Mouse (Mus musculus) liver, embryonic 12.5 days (tissue): ENCODE results near the gene Prr14. TPM values are rescaled to one million over a fixed set of nuclear protein-coding genes. Genes with fewer than 3 reads are reported as not detected.

Experiments
- ATAC-seq: fragments of 200-750 bp; cut with Nextera tagmentation; 2 replicates; pipeline ENCODE4 v1.8.0; 2017; ENCODE audit warnings: moderate number of reproducible peaks, mild to moderate bottlenecking, moderate library complexity
- H3K27ac ChIP-seq: fragments of 300-500 bp; sonication (generic); 2 replicates; pipeline ENCODE4 v1.5.1; 2016; ENCODE audit warnings: mild to moderate bottlenecking
- H3K27me3 ChIP-seq: fragments of 300-500 bp; sonication (generic); replicated peaks from 2 replicates; pipeline ENCODE4 v1.6.1; 2016; ENCODE audit warnings: mild to moderate bottlenecking, moderate library complexity
- H3K36me3 ChIP-seq: fragments of 300-500 bp; sonication (generic); 2 replicates; pipeline ENCODE4 v1.6.1; 2016; ENCODE audit warnings: mild to moderate bottlenecking, moderate library complexity
- H3K4me1 ChIP-seq: fragments of 300-500 bp; sonication (generic); 2 replicates; pipeline ENCODE4 v1.6.1; 2016
- H3K4me2 ChIP-seq: fragments of 300-500 bp; sonication (generic); 2 replicates; pipeline ENCODE4 v1.6.1; 2016; ENCODE audit warnings: mild to moderate bottlenecking, moderate library complexity
- H3K4me3 ChIP-seq: fragments of 300-500 bp; sonication (generic); 2 replicates; pipeline ENCODE4 v1.5.1; 2016; ENCODE audit warnings: mild to moderate bottlenecking, moderate library complexity
- H3K9ac ChIP-seq: fragments of 300-500 bp; sonication (generic); 2 replicates; pipeline ENCODE4 v1.6.1; 2016; ENCODE audit warnings: mild to moderate bottlenecking, moderate library complexity
- H3K9me3 ChIP-seq: fragments of 300-500 bp; sonication (generic); replicated peaks from 2 replicates; pipeline ENCODE4 v1.6.1; 2016; ENCODE audit warnings: mild to moderate bottlenecking, moderate library complexity
- WGBS: fragments of 180-500 bp; shearing (Covaris S2); methylation state at CpG from one replicate; pipeline ENCODE4 v1.1.7; 2016; ENCODE audit not compliant: insufficient replicate concordance; 5-methylcytosine and 5-hydroxymethylcytosine counted together
- microRNA-seq: library from miRNA; unstranded; fragments of <30 nt; microRNA quantifications from one replicate; pipeline ENCODE4, GENCODE M21; 2017
- polyA plus RNA-seq: library from polyadenylated mRNA; unstranded; fragments of >200 nt; fragmentation: Nextera tagmentation; extraction: Ambion mirVana; gene quantifications from 2 replicates; pipeline ENCODE4 v1.2.1, GENCODE M21; 2016

Gene Prr14
- polyA plus RNA-seq, 1 experiment from 2014 or later = 31.0 TPM

DNA sequence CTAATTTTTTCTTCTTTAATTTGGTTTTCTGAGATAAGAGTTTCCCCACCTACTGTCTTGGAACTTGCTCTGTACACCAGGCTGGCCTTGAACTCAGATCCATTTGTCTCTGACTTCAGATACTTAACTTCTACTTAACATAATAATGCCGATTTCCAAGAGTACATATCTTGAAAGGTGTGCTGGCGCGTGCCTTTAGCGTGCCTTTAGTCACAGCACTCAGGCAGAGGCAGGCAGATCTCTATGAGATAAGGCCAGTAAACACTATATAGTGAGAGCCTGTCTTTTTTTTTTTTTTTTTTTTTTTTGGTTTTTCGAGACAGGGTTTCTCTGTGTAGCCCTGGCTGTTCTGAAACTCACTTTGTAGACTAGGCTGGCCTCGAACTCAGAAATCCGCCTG lies 56.9 kb downstream of the Prr14 start:
- Histone ChIP-seq H3K9me3 (no peaks in the 10 kb centered on the region), H3K4me3 (no peak overlapping the region), H3K4me1 (peaks cover 32% of the 10 kb centered on the region), H3K27ac (no peak overlapping the region), H3K36me3 (peaks cover 75% of the 10 kb centered on the region), H3K4me2 (no peak overlapping the region), H3K9ac (no peak overlapping the region), H3K27me3 (no peaks in the 10 kb centered on the region)
- no peak for ATAC-seq
- WGBS = 83% methylated on average over 7 of the region's 7 CpGs

- no peak for ATAC-seq
- H3K36me3 ChIP-seq = peaks cover 97% of the 10 kb centered on the region
- 91% methylated on average over 3 of the region's 3 CpGs for WGBS
- H3K27ac ChIP-seq = no peak within 1 kb of the TSS
- H3K9ac ChIP-seq = no peak within 1 kb of the TSS
- H3K4me3 ChIP-seq = no peak within 1 kb of the TSS
- peaks cover 14% of the 10 kb centered on the region; the same call in 1 of the 2 replicates for H3K4me1 ChIP-seq
- H3K4me2 ChIP-seq = no peak within 1 kb of the TSS
- no peaks in the 10 kb centered on the region for H3K9me3 ChIP-seq
- H3K27me3 ChIP-seq = no peaks in the 10 kb centered on the region
Observed at GRCm38 (mm10) chr7:127519284-127519683, 59.9 kb downstream of the Prr14 start, which contains the start of gene Gm42715. Gm42715 (plus strand) TSS chr7:127519584.

Small RNA genes lying within 50 kb of the gene (microRNA-seq; reads per million reads assigned to microRNA genes)
- not detected for gene Gm47278
- not detected for gene Mir7060

Other genes starting within 250 kb of the Prr14 start
- gene Zfp553, start 226.6 kb upstream of the Prr14 start, polyA plus RNA-seq = 13.7 and 14.2 TPM in 2 replicates
- 10.6 and 13.6 TPM in 2 replicates for gene Sept1, start 226.5 kb upstream of the Prr14 start, polyA plus RNA-seq
- gene Zfp771, start 215.3 kb upstream of the Prr14 start, polyA plus RNA-seq = 30.0 and 31.6 TPM in 2 replicates
- gene Dctpp1, start 198.9 kb upstream of the Prr14 start, polyA plus RNA-seq = 163 and 167 TPM in 2 replicates
- gene Sephs2, start 185.6 kb upstream of the Prr14 start, polyA plus RNA-seq = 170 and 172 TPM in 2 replicates
- 6.0 and 6.3 TPM in 2 replicates for gene Itgal, start 163.4 kb upstream of the Prr14 start, polyA plus RNA-seq
- 4.8 and 5.2 TPM in 2 replicates for gene Zfp768, start 114.0 kb upstream of the Prr14 start, polyA plus RNA-seq
- gene Zfp747, start 83.6 kb upstream of the Prr14 start, polyA plus RNA-seq = 3.9 and 4.1 TPM in 2 replicates
- 2.1 and 2.4 TPM in 2 replicates for gene 9130019O22Rik, start 72.4 kb upstream of the Prr14 start, polyA plus RNA-seq
- 1.7 and 1.8 TPM in 2 replicates for gene E430018J23Rik, start 66.0 kb upstream of the Prr14 start, polyA plus RNA-seq
- gene Zfp764, start 52.8 kb upstream of the Prr14 start, polyA plus RNA-seq = 2.4 and 2.5 TPM in 2 replicates
- 11.0 and 11.6 TPM in 2 replicates for gene Zfp688, start 37.5 kb upstream of the Prr14 start, polyA plus RNA-seq
- gene Zfp689, start 10.5 kb upstream of the Prr14 start, polyA plus RNA-seq = 3.1 and 3.3 TPM in 2 replicates
- gene Fbrs, start 19.6 kb downstream of the Prr14 start, polyA plus RNA-seq = 6.9 and 8.1 TPM in 2 replicates
- gene Srcap, start 52.4 kb downstream of the Prr14 start, polyA plus RNA-seq = 38.2 and 38.8 TPM in 2 replicates
- gene Gm42715, start 60.0 kb downstream of the Prr14 start, polyA plus RNA-seq = 7.9 and 8.8 TPM in 2 replicates
- 1.7 and 2.9 TPM in 2 replicates for gene Tmem265, start 101.8 kb downstream of the Prr14 start, polyA plus RNA-seq
- 23.1 and 26.7 TPM in 2 replicates for gene Phkg2, start 113.7 kb downstream of the Prr14 start, polyA plus RNA-seq
- 7.9 and 8.8 TPM in 2 replicates for gene Ccdc189, start 129.0 kb downstream of the Prr14 start, polyA plus RNA-seq
- gene Rnf40, start 129.2 kb downstream of the Prr14 start, polyA plus RNA-seq = 36.3 and 36.9 TPM in 2 replicates
- 3.3 and 3.8 TPM in 2 replicates for gene Zfp629, start 156.2 kb downstream of the Prr14 start, polyA plus RNA-seq
- 40.6 and 43.6 TPM in 2 replicates for gene Bcl7c, start 249.3 kb downstream of the Prr14 start, polyA plus RNA-seq